Mouse (Mus musculus): ENCODE data around the gene Olfr1037.

DNA sequence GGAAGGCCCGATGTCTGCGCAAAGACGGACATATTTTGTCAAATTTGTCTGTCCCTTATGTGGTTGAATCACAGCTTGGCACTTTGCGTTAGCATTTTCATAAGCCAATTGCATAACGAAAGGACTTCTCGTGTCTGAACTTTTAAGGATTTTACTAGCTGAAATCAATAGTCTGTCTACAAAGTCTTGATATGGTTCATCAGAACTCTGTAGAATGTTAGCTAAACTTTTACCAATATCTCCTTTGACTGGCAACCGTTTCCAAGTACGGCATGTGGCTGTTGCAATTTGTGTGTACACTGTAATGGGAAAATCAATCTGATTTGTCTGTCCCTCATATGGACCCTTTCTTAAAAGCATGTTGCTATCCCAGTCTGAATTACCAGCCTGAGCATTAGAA is 17.0 kb downstream of the Olfr1037 start:
- TF ChIP-seq TAL1 (IDR thresholded peaks at IDR 0.05; ENCODE audit: low read length) (no peak), GATA1 (IDR thresholded peaks at IDR 0.05; ENCODE audit: low read length) (no peak)

All from erythroblast, embryonic 14.5 days (primary cell).